Mouse (Mus musculus): ENCODE measurements around the gene Cep170. TPM values are rescaled to one million over a fixed set of nuclear protein-coding genes. Genes with fewer than 3 reads are reported as not detected.

The Cep170 gene
- 11.8 TPM for polyA plus RNA-seq (2014; fragmentation: Illumina TruSeq; extraction: RNeasy Lipid Tissue Mini Kit (QIAGEN cat#74804); ENCODE audit: low read depth, low replicate concordance)

DNA sequence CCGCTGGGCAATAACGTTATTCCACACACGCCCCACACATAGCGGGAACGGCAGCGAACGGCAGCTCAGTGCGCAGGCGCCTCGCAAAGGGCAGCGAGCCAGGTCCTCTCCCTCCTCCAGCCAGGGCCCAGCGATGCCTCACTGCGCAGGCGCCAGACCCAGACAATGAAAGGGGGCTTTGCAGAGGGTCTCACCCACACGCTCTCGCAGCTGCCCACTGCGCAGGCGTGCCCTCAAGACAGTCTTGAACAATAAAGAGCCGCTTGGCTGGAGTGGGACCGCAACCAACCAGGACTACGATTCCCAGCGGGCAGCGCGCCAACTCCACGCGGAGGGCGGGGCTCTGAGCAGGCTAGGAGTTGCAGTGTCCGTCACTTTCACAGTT is at the start of gene Cep170:
Gene Cep170, minus strand, starts transcription at position 32 of the 385 bp plus-strand sequence.

GRCm38 (mm10) chr1:176814591-176815062 is 760 bp upstream of the Cep170 start, which contains the start of gene Sdccag8:
TSS of gene Sdccag8 (plus strand) at chr1:176814660.

Other genes with a start within 250 kb of the Cep170 start
- 6.2 TPM for gene Sdccag8, start 593 bp upstream of the Cep170 start, polyA plus RNA-seq (2014; fragmentation: Illumina TruSeq; extraction: RNeasy Lipid Tissue Mini Kit (QIAGEN cat#74804); ENCODE audit: low read depth, low replicate concordance)

All from heart, adult 10 weeks (tissue).